Mouse (Mus musculus) liver, adult (tissue): ENCODE results near the gene Vwf.

Source experiments
- GATA4 ChIP-seq: IDR thresholded peaks from 2 replicates; pipeline ENCODE4 v1.6.1; 2014; ENCODE audit warnings: mild to moderate bottlenecking, low read length; ENCODE audit not compliant: insufficient replicate concordance

Vwf gene

GRCm38 (mm10) chr6:125568381-125568780, 21.8 kb downstream of the Vwf start:
- TF ChIP-seq GATA4 = peak; percentile 43; the same call in 1 of the 2 replicates

- no peak; the same call in 1 of the 2 replicates for TF ChIP-seq GATA4
These were observed 26.0 kb downstream of the Vwf start for GRCm38 (mm10) chr6:125572291-125573188.

GRCm38 (mm10) chr6:125573189-125573928, 26.8 kb downstream of the Vwf start:
- no peak for TF ChIP-seq GATA4

DNA sequence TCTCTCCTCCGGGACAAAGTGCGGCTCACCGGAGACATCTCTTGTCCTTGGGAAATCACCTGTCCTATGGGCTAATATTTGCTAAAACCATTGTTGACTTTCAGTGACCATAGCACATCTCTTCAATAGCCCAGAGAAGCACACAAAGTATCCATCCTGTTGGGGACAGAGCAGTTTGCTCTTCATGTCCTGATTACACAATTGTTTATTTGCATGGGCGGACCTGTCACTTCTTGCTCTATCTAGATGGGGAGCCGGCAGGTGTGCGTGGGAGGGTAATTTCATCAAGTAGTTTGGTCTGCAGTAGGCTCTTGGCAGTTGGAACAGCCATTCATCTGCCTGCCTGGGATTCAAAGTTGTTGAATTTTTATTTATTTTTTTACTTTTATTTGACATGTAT, 28.5 kb downstream of the Vwf start:
- TF ChIP-seq GATA4 = no peak

DNA sequence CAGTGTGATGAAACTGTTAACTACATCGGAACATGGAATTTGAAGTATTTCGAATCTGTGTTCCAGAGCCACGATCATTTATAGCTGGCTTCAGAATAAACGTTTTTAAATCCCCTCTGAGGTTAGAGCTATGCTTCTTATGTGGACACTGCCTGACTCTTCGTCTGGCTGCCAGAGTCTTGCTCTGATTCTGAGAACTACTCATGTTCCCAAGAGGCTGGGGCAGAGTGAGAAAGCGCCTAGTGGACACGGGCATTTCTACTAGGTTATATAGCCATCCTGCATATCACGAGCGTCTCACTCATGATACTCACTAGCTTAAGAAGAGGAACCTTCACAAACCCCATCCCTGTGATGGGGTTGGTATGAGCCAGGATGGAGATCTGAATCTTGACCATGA, 30.7 kb downstream of the Vwf start:
- no peak for TF ChIP-seq GATA4

DNA sequence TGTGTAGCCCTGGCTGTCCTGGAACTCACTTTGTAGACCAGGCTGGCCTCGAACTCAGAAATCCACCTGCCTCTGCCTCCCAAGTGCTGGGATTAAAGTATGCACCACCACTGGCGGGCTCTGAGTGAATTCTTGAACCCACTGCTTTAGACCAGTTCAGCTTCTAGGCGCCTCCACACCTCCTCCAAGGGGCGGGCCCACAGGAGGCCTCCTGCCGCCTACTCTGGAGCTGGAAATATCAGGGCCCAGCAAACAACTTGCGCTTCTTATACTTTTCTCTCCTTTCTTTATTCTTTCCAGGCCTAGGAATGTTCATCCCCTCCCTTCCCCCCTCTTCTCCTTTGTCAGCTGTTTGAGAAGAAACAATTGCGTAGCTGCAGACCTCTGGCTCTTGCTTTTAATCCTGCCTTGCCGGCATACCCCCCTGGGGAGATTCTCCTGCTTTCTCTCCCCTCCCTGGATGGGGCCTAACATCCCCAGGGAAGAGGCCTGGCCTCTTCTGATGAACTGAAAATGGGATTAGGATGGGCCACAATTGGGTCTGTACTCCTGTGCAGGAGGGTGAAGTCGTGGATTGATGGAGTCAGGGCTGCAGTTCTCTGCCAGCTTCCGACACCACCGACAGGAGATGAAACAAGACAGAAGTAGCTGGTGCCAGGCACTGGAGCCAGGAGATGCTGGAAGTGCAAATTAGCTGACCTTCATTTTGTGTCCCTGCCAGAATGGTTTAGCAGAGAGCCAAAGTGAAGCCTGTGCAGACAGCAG, 31.5 kb downstream of the Vwf start:
- no peak for TF ChIP-seq GATA4

DNA sequence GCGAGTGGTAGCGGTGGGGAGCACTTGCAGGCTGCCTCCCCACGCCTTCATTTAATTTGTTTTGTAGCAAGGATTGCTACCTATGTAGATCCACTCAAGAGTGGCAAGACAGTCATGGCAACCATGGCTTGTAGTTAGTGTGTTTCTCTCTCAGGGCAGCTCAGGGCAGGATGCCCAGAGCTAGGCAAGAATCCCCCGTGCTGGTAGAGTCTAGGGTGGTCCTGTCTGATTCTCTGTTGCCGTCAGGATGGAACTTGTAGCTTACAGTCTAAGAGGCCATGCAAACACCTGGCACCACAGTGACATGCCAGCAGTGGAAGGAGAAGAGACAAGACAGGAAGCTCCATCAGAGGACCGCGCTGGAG, 32.1 kb downstream of the Vwf start:
- TF ChIP-seq GATA4 = no peak

DNA sequence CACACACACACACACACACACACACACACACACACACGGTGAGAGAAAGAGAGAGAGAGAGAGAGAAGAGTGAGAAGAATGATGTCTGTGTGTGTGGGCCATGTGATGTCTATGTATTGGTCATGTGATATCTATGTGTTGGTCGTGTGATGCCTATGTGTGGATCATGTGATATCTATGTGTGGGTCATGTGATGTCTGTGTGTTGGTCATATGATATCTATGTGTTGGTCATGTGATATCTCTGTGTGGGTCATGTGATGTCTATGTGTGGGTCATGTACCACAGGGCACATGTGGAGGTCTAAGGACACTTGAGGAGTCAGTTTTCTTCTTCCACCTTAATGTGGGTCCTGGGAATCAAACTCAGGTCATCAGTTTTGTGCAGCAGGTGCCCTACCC, 33.3 kb downstream of the Vwf start:
- no peak for TF ChIP-seq GATA4

DNA sequence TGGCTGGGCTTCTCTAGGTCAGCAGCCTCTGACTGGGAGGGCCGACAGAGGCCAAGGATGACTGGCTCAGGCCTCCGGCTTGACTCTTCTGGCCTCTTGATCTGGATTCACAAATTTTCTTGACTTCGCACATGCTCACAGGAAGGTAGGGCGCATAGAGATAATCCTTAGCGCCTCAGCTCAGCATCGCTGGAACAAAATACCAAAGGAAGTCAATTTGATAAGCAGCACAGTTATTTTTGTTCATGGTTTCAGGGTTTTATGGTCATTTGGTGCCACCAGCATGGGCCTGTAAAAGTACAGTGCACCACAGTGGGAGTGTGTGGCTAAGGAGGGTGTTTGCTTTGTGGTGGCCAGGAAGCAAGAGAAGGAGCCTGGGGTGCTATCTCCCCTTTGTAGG, 37.1 kb downstream of the Vwf start:
- TF ChIP-seq GATA4 = peak; percentile 83; the same call in 1 of the 2 replicates

DNA sequence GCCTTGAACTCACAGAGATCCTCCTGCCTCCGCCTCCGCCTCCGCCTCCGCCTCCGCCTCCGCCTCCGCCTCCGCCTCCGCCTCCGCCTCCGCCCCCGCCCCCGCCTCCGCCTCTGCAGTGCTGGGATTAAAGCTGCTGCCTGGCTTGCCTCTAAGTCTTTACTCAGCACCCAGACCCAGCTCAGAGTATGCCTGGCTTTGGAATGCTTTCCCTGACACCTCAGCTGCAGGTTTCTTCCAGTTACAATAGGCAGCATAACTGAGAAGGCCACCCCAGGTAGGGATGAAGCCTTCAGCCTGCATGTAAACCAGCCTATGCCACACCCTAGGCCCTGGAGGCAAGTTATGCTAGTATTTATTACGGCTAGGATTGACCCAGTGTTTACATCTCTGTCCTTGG, 37.7 kb downstream of the Vwf start:
- no peak for TF ChIP-seq GATA4

DNA sequence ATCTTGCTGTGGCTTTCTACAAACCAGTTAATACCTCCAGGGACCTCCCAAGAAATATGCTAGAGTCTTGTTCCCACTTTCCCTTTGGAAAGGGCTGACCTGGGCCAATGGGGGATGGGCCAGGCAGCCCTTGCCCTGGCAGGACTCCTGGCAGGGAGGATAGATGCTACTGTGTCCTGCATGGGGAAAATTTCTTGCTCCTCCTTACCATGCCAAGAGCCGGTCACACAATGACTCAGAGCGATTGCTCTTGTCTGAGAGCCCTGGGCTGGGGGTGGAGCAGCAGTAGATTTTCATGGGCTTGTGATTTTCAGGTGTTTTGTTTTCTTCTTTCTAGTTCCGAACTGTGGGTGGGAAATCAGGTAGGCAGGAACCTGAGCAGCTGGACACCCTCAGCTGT, 39.0 kb downstream of the Vwf start:
- TF ChIP-seq GATA4 = no peak

DNA sequence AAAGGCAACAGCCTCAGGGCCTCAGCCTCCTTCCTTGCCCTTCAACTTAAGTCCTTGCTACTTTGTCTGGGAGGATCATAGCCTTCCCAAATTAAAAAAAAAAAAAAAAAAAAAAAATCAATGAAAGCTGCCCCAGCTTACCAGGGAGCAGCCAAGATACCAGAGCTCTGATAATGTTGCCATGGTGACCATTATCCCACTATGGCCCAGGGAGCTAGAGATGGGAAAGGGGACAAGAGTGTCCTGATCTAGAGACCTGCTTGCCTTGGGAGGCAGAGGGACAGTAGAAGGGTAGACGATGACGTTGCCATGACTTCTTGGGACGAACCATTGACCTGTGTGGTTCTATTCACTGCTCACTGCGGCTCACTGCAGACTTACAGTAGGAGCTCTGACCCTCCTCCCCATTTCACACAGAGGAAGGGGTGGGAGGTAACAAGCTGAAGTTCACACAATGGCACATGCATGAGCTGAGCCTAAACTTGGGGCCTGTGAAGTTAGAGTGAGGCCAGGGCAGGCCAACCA, 39.5 kb downstream of the Vwf start:
- TF ChIP-seq GATA4 = no peak

DNA sequence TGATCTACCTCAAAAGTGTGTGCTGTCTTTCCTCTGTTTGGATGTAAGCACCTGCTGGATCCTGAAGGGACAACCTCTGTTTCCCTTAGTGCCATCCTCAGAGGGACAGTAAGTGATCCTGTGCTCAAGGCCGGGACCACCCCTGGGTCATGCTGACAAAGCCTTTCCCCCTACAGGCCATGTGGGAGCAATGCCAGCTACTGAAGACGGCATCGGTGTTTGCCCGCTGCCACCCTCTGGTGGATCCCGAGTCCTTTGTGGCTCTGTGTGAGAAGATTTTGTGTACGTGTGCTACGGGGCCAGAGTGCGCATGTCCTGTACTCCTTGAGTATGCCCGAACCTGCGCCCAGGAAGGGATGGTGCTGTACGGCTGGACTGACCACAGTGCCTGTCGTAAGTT, 41.7 kb downstream of the Vwf start:
- TF ChIP-seq GATA4 = no peak

GRCm38 (mm10) chr6:125589075-125589474, 42.5 kb downstream of the Vwf start:
- no peak for TF ChIP-seq GATA4

- no peak for TF ChIP-seq GATA4
These were observed 43.5 kb downstream of the Vwf start for GRCm38 (mm10) chr6:125590056-125590455.
